Mouse (Mus musculus): ENCODE data around the gene Olfm1.

DNA sequence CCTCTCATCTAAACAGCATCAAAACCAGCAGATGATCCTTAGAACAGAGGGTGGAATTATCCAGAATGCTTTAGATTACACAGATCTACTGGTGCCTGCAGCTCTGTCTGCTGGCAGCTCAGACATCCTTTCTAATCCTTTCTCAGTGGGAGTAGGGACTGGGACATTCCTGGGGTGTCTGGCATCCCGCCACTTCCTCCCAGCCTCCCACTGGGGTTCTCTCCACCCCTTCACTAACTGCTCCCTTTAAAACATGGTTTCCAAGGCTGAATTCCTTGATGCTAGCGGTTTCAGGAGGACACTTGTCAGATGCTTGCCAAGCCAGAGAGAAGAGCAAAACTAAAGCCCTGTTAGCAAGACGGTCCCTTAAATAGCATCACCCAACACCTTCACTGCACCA, 33.1 kb downstream of the Olfm1 start:
- TF ChIP-seq TCF12 (IDR thresholded peaks at IDR 0.05; ENCODE audit: insufficient read depth, poor library complexity, severe bottlenecking) (no peak), POLR2AphosphoS2 (IDR thresholded peaks at IDR 0.05; ENCODE audit: insufficient read length, low read depth) (no peak), POLR2A (IDR thresholded peaks at IDR 0.05; ENCODE audit: insufficient read length, low read depth) (no peak), MYOG (IDR thresholded peaks at IDR 0.05; ENCODE audit: control insufficient read depth in 1 of 3, insufficient read depth in 1 of 3, insufficient read length in 2 of 3, low read depth in 2 of 3) (no peak), USF1 (IDR thresholded peaks at IDR 0.05; ENCODE audit: low read depth) (no peak), E2F4 (IDR thresholded peaks at IDR 0.05; ENCODE audit: insufficient read depth) (no peak), CEBPB (IDR thresholded peaks at IDR 0.05; ENCODE audit: insufficient read depth, poor library complexity, severe bottlenecking) (no peak), MYOD1 (IDR thresholded peaks at IDR 0.05; ENCODE audit: control insufficient read depth in 1 of 3, insufficient read length in 2 of 3, low read depth in 2 of 3) (no peak), MAX (IDR thresholded peaks at IDR 0.05; ENCODE audit: low read depth) (no peak), TCF3 (IDR thresholded peaks at IDR 0.05; ENCODE audit: insufficient read length, low read depth) (no peak), SRF (IDR thresholded peaks at IDR 0.05; ENCODE audit: control insufficient read depth, insufficient read length, low read depth) (no peak), REST (IDR thresholded peaks at IDR 0.05; ENCODE audit: insufficient read depth, insufficient read length) (no peak)
